Mouse (Mus musculus): ENCODE measurements around the gene Naaladl1. TPM values are rescaled to one million over a fixed set of nuclear protein-coding genes. Genes with fewer than 3 reads are reported as not detected.

The Naaladl1 gene
- polyA plus RNA-seq, 1 experiment, result 0.13 TPM

DNA sequence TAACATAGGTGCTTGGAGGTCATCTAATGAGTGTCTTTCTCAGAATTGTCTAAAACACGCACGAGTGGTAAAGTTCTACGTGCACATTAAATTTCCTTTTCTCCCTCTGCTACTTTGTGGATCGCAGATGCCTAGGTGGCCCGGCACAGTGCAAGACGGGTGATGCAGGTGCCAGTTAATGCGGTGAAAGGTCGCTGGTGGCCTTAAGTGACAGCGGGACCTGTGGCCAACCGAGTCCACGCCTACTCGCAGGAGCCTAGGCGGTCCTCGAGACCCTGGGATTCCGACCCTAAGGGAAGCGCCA, 34.7 kb downstream of the Naaladl1 start:
- Histone ChIP-seq H3K27ac (ENCODE audit: insufficient read depth, low read length) (peak overlapping the region; percentile 83), H3K4me1 (ENCODE audit: control insufficient read depth, insufficient read depth, low read length) (peaks cover 3% of the 10 kb centered on the region; the same call in 1 of the 2 replicates), H3K4me3 (ENCODE audit: insufficient read depth, low read length) (peak overlapping the region; percentile 77)
- TF ChIP-seq CTCF (IDR thresholded peaks at IDR 0.05; ENCODE audit: extremely low read depth, insufficient read depth, low read length), result no peak
- no peak for TF ChIP-seq POLR2A (IDR thresholded peaks at IDR 0.05; ENCODE audit: extremely low read depth, insufficient read depth, low read length)

DNA sequence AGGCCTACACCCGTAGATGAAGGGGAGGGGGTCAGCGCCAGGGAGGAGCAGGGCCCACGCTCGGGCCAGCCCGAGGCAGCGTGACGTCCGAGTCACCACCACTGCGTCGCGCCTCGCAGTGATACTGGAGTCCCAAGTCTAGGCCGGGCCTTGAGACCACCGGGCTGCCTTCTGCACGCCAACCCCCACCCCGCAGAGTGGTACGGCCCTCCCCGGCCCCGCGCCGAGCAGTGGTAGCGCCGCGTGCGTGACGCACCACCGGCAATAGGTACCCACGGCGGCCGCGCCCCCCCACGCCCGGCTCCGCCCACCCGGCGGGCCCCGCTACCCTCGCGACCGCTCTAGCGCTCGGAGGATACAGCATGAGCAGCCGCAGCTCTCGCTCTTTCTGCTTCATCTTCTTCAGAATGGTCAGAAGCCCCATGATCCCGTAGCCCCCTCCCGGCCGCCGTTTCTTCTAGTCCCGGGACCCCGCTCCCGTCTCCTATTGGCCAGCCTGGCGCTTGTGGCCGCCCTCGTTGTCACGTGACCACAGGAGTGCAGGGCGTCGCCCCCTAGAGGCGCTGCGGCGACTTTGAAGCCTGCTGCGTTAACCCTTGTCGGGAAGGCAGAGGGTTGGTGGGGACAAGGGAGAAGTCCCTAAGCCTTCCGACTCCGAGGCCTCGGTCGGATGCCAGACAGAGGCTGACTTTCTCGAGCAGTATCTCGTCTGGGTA, 35.3 kb downstream of the Naaladl1 start, which contains the start of gene Batf2:
Gene Batf2, plus strand, starts transcription at position 306 of the 716 bp plus-strand sequence.
- TF ChIP-seq POLR2A (IDR thresholded peaks at IDR 0.05; ENCODE audit: extremely low read depth, insufficient read depth, low read length) (0 out of 2 replicates have a peak, but pooled peaks have one; percentile 41), CTCF (IDR thresholded peaks at IDR 0.05; ENCODE audit: extremely low read depth, insufficient read depth, low read length) (peak; percentile 47)
- H3K4me3 ChIP-seq (ENCODE audit: insufficient read depth, low read length), result peak within 1 kb of the TSS; percentile 77
- peak within 1 kb of the TSS; percentile 98 for H3K27ac ChIP-seq (ENCODE audit: insufficient read depth, low read length)
- peaks cover 3% of the 10 kb centered on the region; the same call in 1 of the 2 replicates for H3K4me1 ChIP-seq (ENCODE audit: control insufficient read depth, insufficient read depth, low read length)

DNA sequence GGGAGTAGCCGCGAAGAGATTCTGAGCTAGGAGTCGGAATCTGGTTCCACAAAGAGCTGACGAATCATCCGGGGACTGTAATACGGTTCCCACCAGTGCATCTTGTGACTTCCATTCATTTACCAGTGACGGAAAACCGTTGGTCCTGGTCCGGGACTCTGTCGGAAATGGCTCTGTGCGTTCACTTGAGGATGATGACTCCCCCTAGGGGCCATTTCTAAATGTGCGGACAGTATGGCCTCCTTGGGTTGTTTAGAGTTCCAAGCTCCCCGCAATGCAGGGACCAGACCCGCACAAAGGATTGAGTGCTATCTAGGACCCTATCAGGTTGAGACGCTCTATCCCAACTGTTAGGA, 35.8 kb downstream of the Naaladl1 start, which contains the start of gene Arl2:
Gene Arl2, minus strand, starts transcription at position 155 of the 356 bp plus-strand sequence.
- H3K4me1 ChIP-seq (ENCODE audit: control insufficient read depth, insufficient read depth, low read length), result peaks cover 3% of the 10 kb centered on the region; the same call in 1 of the 2 replicates
- peak within 1 kb of the TSS; percentile 77 for H3K4me3 ChIP-seq (ENCODE audit: insufficient read depth, low read length)
- TF ChIP-seq CTCF (IDR thresholded peaks at IDR 0.05; ENCODE audit: extremely low read depth, insufficient read depth, low read length) (peak; percentile 50), POLR2A (IDR thresholded peaks at IDR 0.05; ENCODE audit: extremely low read depth, insufficient read depth, low read length) (no peak; the same call in 1 of the 2 replicates)
- peak within 1 kb of the TSS; percentile 98 for H3K27ac ChIP-seq (ENCODE audit: insufficient read depth, low read length)

DNA sequence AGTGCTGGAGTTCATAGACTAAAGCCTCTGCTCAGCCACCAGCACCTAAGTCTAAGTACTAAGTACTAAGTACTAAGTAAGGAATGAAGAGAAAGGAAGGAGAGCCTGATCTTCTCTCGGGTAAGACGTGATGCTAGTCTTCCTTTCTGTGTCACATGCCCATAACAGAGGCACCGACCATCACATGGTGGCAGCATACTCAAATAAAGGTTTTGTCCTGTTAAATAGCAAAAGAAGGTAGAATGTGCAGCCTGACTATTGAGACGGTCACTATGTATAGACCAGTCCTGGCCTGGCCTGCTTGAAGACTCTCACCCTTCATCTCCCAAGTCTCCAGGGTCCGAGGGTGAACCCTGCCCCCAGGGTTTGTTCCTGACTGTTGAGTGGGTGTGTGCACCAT, 39.3 kb downstream of the Naaladl1 start:
- Histone ChIP-seq H3K4me3 (ENCODE audit: insufficient read depth, low read length) (no peak overlapping the region), H3K4me1 (ENCODE audit: control insufficient read depth, insufficient read depth, low read length) (peaks cover 2% of the 10 kb centered on the region; the same call in 1 of the 2 replicates), H3K27ac (ENCODE audit: insufficient read depth, low read length) (no peak overlapping the region)
- no peak for TF ChIP-seq CTCF (IDR thresholded peaks at IDR 0.05; ENCODE audit: extremely low read depth, insufficient read depth, low read length)
- TF ChIP-seq POLR2A (IDR thresholded peaks at IDR 0.05; ENCODE audit: extremely low read depth, insufficient read depth, low read length), result no peak

DNA sequence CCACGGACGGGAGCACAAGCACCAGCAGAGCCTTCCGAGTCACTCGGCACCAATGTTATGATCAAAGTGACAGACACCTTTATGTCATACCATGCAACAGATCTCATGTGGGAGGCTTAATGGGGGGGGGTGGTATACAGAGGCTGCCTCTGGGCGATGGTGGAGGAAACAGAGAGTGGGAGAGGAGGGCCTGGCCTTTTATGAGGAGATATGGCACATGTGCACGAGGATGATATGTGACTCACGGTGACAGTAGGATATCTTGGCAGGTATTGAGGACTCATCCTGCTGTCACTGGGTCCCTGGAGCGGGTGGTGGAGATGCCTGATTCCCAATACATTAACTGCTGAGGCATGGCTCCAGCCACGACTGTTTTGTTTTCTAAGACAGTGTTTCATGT, 49.6 kb downstream of the Naaladl1 start:
- Histone ChIP-seq H3K27ac (ENCODE audit: insufficient read depth, low read length) (no peak overlapping the region), H3K4me1 (ENCODE audit: control insufficient read depth, insufficient read depth, low read length) (no peaks in the 10 kb centered on the region), H3K4me3 (ENCODE audit: insufficient read depth, low read length) (no peak overlapping the region)
- TF ChIP-seq CTCF (IDR thresholded peaks at IDR 0.05; ENCODE audit: extremely low read depth, insufficient read depth, low read length) (no peak), POLR2A (IDR thresholded peaks at IDR 0.05; ENCODE audit: extremely low read depth, insufficient read depth, low read length) (no peak)

DNA sequence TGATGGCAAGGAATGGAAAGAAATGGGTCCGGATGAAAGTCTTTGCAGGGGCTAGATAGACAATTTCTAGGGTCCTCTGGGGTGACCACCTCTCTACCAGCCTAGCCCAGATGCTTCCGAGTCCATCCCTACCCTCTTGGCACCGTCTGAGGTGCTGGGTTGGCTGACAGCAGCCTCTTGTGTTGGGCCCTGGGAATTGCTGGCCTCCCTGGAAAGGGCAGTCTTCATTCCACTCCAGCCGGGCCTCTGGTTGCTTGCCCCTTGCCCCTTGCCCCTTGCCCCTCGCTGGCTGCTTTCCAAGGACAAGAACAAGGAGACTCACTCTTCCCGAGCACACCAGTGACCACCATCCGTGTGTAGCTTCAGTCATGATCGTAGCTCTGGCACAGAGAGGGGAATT, 50.8 kb downstream of the Naaladl1 start:
- Histone ChIP-seq H3K4me1 (ENCODE audit: control insufficient read depth, insufficient read depth, low read length) (no peaks in the 10 kb centered on the region), H3K4me3 (ENCODE audit: insufficient read depth, low read length) (no peak overlapping the region), H3K27ac (ENCODE audit: insufficient read depth, low read length) (no peak overlapping the region)
- TF ChIP-seq CTCF (IDR thresholded peaks at IDR 0.05; ENCODE audit: extremely low read depth, insufficient read depth, low read length) (0 out of 2 replicates have a peak, but pooled peaks have one; percentile 3), POLR2A (IDR thresholded peaks at IDR 0.05; ENCODE audit: extremely low read depth, insufficient read depth, low read length) (no peak)

DNA sequence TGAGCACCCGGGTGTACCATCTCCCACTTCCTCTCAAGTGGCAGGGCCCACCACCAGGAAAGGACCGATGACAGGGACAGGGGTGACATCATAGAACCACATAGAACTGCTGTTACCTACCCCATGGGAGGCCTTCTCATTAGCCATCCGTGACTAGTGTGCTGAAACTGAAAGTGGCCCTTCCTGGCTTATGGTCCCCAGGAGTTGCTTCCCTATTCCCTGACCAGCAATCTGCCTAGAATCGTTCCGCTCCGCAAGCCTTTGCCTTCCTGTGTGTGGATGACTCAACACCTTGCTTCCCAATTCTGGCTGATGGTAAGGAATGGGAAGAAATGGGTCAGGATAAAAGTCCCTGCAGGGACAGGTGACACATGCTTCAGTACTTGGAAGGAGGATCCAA, 51.6 kb downstream of the Naaladl1 start:
- H3K4me1 ChIP-seq (ENCODE audit: control insufficient read depth, insufficient read depth, low read length), result no peaks in the 10 kb centered on the region
- H3K27ac ChIP-seq (ENCODE audit: insufficient read depth, low read length), result no peak overlapping the region
- no peak overlapping the region for H3K4me3 ChIP-seq (ENCODE audit: insufficient read depth, low read length)
- TF ChIP-seq POLR2A (IDR thresholded peaks at IDR 0.05; ENCODE audit: extremely low read depth, insufficient read depth, low read length) (no peak), CTCF (IDR thresholded peaks at IDR 0.05; ENCODE audit: extremely low read depth, insufficient read depth, low read length) (no peak)

DNA sequence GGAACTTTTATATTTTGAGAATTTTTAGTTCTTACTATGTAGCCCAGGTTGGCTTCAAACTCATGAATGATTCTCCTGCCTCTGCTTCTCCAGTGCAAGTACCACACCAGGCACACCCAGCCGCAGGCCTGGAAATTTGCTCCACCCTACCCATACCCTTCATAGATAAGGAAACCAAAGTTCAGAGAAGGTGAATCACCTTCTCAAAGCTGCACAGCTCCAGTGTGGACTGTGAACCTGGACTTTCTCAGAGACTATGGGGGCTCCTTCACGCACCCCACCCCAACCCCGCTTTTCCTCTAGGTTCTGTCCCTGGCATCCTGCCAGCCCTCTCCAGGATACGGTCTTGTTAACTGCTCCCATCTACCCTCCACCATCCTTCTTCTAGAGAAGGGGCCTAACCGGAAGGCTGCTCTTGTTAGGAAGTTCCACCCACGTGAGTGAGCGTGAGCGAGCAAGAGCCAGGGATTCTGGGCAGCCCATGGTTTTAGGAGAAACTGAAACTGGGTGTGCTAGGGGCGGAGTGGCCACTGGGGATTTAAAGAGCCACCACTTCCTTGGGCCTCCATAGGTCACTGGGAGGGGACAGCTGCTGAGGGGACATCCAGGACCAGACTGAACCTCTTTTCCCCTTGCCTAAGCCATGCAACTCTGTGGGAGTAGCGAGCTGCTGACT, 58.4 kb downstream of the Naaladl1 start:
- Histone ChIP-seq H3K27ac (ENCODE audit: insufficient read depth, low read length) (no peak overlapping the region), H3K4me1 (ENCODE audit: control insufficient read depth, insufficient read depth, low read length) (no peaks in the 10 kb centered on the region), H3K4me3 (ENCODE audit: insufficient read depth, low read length) (no peak overlapping the region)
- TF ChIP-seq CTCF (IDR thresholded peaks at IDR 0.05; ENCODE audit: extremely low read depth, insufficient read depth, low read length) (no peak), POLR2A (IDR thresholded peaks at IDR 0.05; ENCODE audit: extremely low read depth, insufficient read depth, low read length) (no peak)

Other genes starting within 250 kb of the Naaladl1 start
- gene Frmd8, start 230.5 kb upstream of the Naaladl1 start, polyA plus RNA-seq (2012; rRNA removed), result 17.1 and 22.1 TPM in 2 replicates
- gene Slc25a45, start 228.0 kb upstream of the Naaladl1 start, polyA plus RNA-seq (2012; rRNA removed), result 6.6 and 7.4 TPM in 2 replicates
- gene Tigd3, start 211.6 kb upstream of the Naaladl1 start, polyA plus RNA-seq (2012; rRNA removed), result 3.6 and 4.0 TPM in 2 replicates
- gene Dpf2, start 192.8 kb upstream of the Naaladl1 start, polyA plus RNA-seq (2012; rRNA removed), result 96.2 and 99.0 TPM in 2 replicates
- gene Cdc42ep2, start 181.0 kb upstream of the Naaladl1 start, polyA plus RNA-seq (2012; rRNA removed), result 12.6 and 16.4 TPM in 2 replicates
- 11.7 and 12.9 TPM in 2 replicates for gene Pola2, start 141.6 kb upstream of the Naaladl1 start, polyA plus RNA-seq (2012; rRNA removed)
- not detected in 2 replicates for gene Slc22a20, start 119.6 kb upstream of the Naaladl1 start, polyA plus RNA-seq (2012; rRNA removed)
- gene Capn1, start 89.9 kb upstream of the Naaladl1 start, polyA plus RNA-seq (2012; rRNA removed), result 18.5 and 20.1 TPM in 2 replicates
- 25.4 and 27.5 TPM in 2 replicates for gene Syvn1, start 59.2 kb upstream of the Naaladl1 start, polyA plus RNA-seq (2012; rRNA removed)
- gene Mrpl49, start 48.0 kb upstream of the Naaladl1 start, polyA plus RNA-seq (2012; rRNA removed), result 41.4 and 44.4 TPM in 2 replicates
- 920 and 922 TPM in 2 replicates for gene Fau, start 47.9 kb upstream of the Naaladl1 start, polyA plus RNA-seq (2012; rRNA removed)
- 58.0 and 58.9 TPM in 2 replicates for gene Znhit2, start 44.6 kb upstream of the Naaladl1 start, polyA plus RNA-seq (2012; rRNA removed)
- gene Tm7sf2, start 37.4 kb upstream of the Naaladl1 start, polyA plus RNA-seq (2012; rRNA removed), result 59.3 and 60.1 TPM in 2 replicates
- 97.2 and 98.2 TPM in 2 replicates for gene Vps51, start 28.6 kb upstream of the Naaladl1 start, polyA plus RNA-seq (2012; rRNA removed)
- not detected in 2 replicates for gene Tmem262, start 25.7 kb upstream of the Naaladl1 start, polyA plus RNA-seq (2012; rRNA removed)
- gene Gm28374, start 23.5 kb upstream of the Naaladl1 start, polyA plus RNA-seq (2012; rRNA removed), result 0.67 and 0.83 TPM in 2 replicates
- gene Zfpl1, start 20.8 kb upstream of the Naaladl1 start, polyA plus RNA-seq (2012; rRNA removed), result 81.1 and 83.9 TPM in 2 replicates
- 0.15 and 0.44 TPM in 2 replicates for gene Cdca5, start 20.8 kb upstream of the Naaladl1 start, polyA plus RNA-seq (2012; rRNA removed)
- not detected in 2 replicates for gene AC131692.1, start 11.4 kb upstream of the Naaladl1 start, polyA plus RNA-seq (2012; rRNA removed)
- gene Sac3d1, start 12.9 kb downstream of the Naaladl1 start, polyA plus RNA-seq (2012; rRNA removed), result 31.8 and 35.1 TPM in 2 replicates
- 63.8 and 68.9 TPM in 2 replicates for gene Snx15, start 22.5 kb downstream of the Naaladl1 start, polyA plus RNA-seq (2012; rRNA removed)
- 0.50 and 0.57 TPM in 2 replicates for gene Batf2, start 35.2 kb downstream of the Naaladl1 start, polyA plus RNA-seq (2012; rRNA removed)
- gene Arl2, start 35.8 kb downstream of the Naaladl1 start, polyA plus RNA-seq (2012; rRNA removed), result 123 and 135 TPM in 2 replicates
- 0.09 and 0.23 TPM in 2 replicates for gene Majin, start 78.6 kb downstream of the Naaladl1 start, polyA plus RNA-seq (2012; rRNA removed)
- gene Gpha2, start 120.6 kb downstream of the Naaladl1 start, polyA plus RNA-seq (2012; rRNA removed), result 0.21 TPM in 1 of 2 replicates, not detected in the other
- gene Ppp2r5b, start 130.1 kb downstream of the Naaladl1 start, polyA plus RNA-seq (2012; rRNA removed), result 154 and 160 TPM in 2 replicates
- 28.9 and 31.0 TPM in 2 replicates for gene Atg2a, start 135.9 kb downstream of the Naaladl1 start, polyA plus RNA-seq (2012; rRNA removed)
- 48.2 and 49.2 TPM in 2 replicates for gene Ehd1, start 170.9 kb downstream of the Naaladl1 start, polyA plus RNA-seq (2012; rRNA removed)
- gene Cdc42bpg, start 200.7 kb downstream of the Naaladl1 start, polyA plus RNA-seq (2012; rRNA removed), result 2.1 and 2.4 TPM in 2 replicates
- 75.2 and 76.5 TPM in 2 replicates for gene Men1, start 229.2 kb downstream of the Naaladl1 start, polyA plus RNA-seq (2012; rRNA removed)
- gene Map4k2, start 235.4 kb downstream of the Naaladl1 start, polyA plus RNA-seq (2012; rRNA removed), result 237 and 248 TPM in 2 replicates